20 mouse cellular contexts compared by ENCODE assay signal in the genomic region with DNA sequence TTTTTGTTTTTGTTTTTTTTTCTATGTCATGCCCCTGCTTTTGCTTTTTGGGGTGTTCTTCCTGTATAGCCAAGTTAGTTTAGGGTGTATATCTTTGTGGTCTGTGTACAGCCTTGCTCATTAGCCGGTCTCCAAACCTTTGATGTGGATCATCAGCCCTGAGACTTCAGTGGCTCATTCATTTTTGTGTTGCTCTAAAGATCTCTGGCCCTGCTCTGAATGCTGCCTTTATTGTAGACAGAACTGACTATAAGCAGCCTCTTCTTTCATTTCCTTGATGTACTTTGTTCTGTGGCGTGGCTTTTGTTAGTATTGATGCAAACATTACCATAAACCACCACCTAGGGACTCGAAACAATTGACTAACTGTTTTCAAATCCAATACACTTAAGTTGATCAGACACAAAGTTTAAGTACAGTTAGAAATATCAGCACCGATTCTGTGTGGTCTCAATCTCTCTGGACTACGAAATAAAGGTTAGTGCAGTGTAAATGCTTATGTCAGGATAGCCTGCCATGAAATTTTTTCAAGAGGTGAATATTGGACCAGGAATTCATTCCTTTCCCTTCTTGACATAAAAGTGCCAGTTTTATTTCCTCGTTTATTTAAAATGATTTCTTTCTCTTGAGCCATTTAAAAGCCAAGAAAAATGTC.
DNase-seq lines count a peak whose midpoint lies in the region; ATAC-seq and TF ChIP-seq lines count a peak whose summit lies in the region.
"Had no signal": no experiment of that assay in that cellular context is flagged by ENCODE, and none has a peak within 500 bp of the region (broad histone marks: within the 10 kb centered on the region; RNA-seq: fewer than 3 reads in every experiment).

No protein-coding gene starts in this region.

- H3K9me3 ChIP-seq in forebrain, embryonic 11.5 days (ENCODE audit: control insufficient read depth, low read length) = no peaks in the 10 kb centered on the region
- H3K9me3 ChIP-seq in forebrain, embryonic 15.5 days = no peaks in the 10 kb centered on the region
- no peaks in the 10 kb centered on the region for H3K9me3 ChIP-seq in hindbrain, embryonic 12.5 days (replicated peaks)
- no peaks in the 10 kb centered on the region for H3K9me3 ChIP-seq in midbrain, embryonic 16.5 days (replicated peaks; ENCODE audit: control insufficient read depth, low read length, poor library complexity, severe bottlenecking)
- no peaks in the 10 kb centered on the region for H3K9me3 ChIP-seq in liver, postnatal 0 days (ENCODE audit: low read length)
- H3K9me3 ChIP-seq: embryonic facial prominence, embryonic 15.5 days; heart, embryonic 12.5 days; stomach, embryonic 15.5 days had no signal

- H3K4me1 ChIP-seq in forebrain, embryonic 11.5 days (replicated peaks; ENCODE audit: control insufficient read depth, insufficient read depth, low read length) = no peaks in the 10 kb centered on the region; the same call in 1 of the 2 replicates
- H3K4me1 ChIP-seq in forebrain, embryonic 15.5 days = no peaks in the 10 kb centered on the region
- H3K4me1 ChIP-seq in hindbrain, embryonic 12.5 days = peaks cover 5% of the 10 kb centered on the region; the same call in 1 of the 2 replicates
- peaks cover 5% of the 10 kb centered on the region for H3K4me1 ChIP-seq in midbrain, embryonic 16.5 days (ENCODE audit: control insufficient read depth, insufficient read depth, low read length)
- no peaks in the 10 kb centered on the region for H3K4me1 ChIP-seq in liver, postnatal 0 days (ENCODE audit: insufficient read depth)
- H3K4me1 ChIP-seq: embryonic facial prominence, embryonic 15.5 days; heart, embryonic 12.5 days; stomach, embryonic 15.5 days had no signal

- no peak for DNase-seq in forebrain, embryonic 11.5 days (ENCODE audit: low spot score)
- DNase-seq in R1 (ENCODE audit: low read depth, low spot score) = peak; percentile 11
- DNase-seq in cerebellum, postnatal 14 days = no peak
- DNase-seq in cerebellum, adult 9-11 months = no peak
- no peak for DNase-seq in liver, postnatal 0 days
- DNase-seq: gastrocnemius, postnatal 36 days; heart, postnatal 36 days; kidney, adult 11 months; kidney, postnatal 10 days; layer of hippocampus, adult 9-11 months; right cerebral cortex, adult 18-20 months had no signal

- ATAC-seq in forebrain, embryonic 11.5 days (replicated peaks; ENCODE audit: low FRiP score) = peak; percentile 84
- ATAC-seq in forebrain, embryonic 15.5 days (replicated peaks) = no peak
- ATAC-seq in hindbrain, embryonic 12.5 days (ENCODE audit: low FRiP score) = peak; percentile 34
- no peak for ATAC-seq in midbrain, embryonic 16.5 days
- ATAC-seq in liver, postnatal 0 days = no peak
- ATAC-seq: Patski had no signal

- no peak for TF ChIP-seq EP300 in liver, postnatal 0 days (IDR thresholded peaks at IDR 0.05; ENCODE audit: low read depth)

- no peak overlapping the region for H3K4me3 ChIP-seq in forebrain, embryonic 11.5 days (ENCODE audit: low read depth, low read length)
- no peak overlapping the region for H3K4me3 ChIP-seq in forebrain, embryonic 15.5 days
- no peak overlapping the region for H3K4me3 ChIP-seq in hindbrain, embryonic 12.5 days
- H3K4me3 ChIP-seq in midbrain, embryonic 16.5 days (ENCODE audit: low read depth, low read length) = no peak overlapping the region
- H3K4me3 ChIP-seq in liver, postnatal 0 days (ENCODE audit: low read depth, low read length) = no peak overlapping the region
- H3K4me3 ChIP-seq: embryonic facial prominence, embryonic 15.5 days; heart, embryonic 12.5 days; stomach, embryonic 15.5 days had no signal

- no peak overlapping the region for H3K9ac ChIP-seq in forebrain, embryonic 11.5 days (ENCODE audit: low read length)
- no peak overlapping the region for H3K9ac ChIP-seq in forebrain, embryonic 15.5 days (replicated peaks)
- no peak overlapping the region for H3K9ac ChIP-seq in hindbrain, embryonic 12.5 days
- H3K9ac ChIP-seq in midbrain, embryonic 16.5 days (ENCODE audit: low read depth, low read length) = no peak overlapping the region
- H3K9ac ChIP-seq in liver, postnatal 0 days (replicated peaks) = no peak overlapping the region
- H3K9ac ChIP-seq: embryonic facial prominence, embryonic 15.5 days; heart, embryonic 12.5 days; stomach, embryonic 15.5 days had no signal

- no peaks in the 10 kb centered on the region for H3K27me3 ChIP-seq in forebrain, embryonic 11.5 days (ENCODE audit: control insufficient read depth, insufficient read depth, low read length)
- H3K27me3 ChIP-seq in forebrain, embryonic 15.5 days = no peaks in the 10 kb centered on the region
- H3K27me3 ChIP-seq in hindbrain, embryonic 12.5 days = no peaks in the 10 kb centered on the region
- no peaks in the 10 kb centered on the region for H3K27me3 ChIP-seq in midbrain, embryonic 16.5 days (ENCODE audit: control insufficient read depth, insufficient read depth, low read depth, low read length)
- H3K27me3 ChIP-seq in liver, postnatal 0 days (ENCODE audit: insufficient read depth, low read length) = no peaks in the 10 kb centered on the region
- H3K27me3 ChIP-seq: CH12.LX; embryonic facial prominence, embryonic 15.5 days; heart, embryonic 12.5 days; Patski; stomach, embryonic 15.5 days had no signal

- no peak for TF ChIP-seq CTCF in liver, postnatal 0 days (IDR thresholded peaks at IDR 0.05; ENCODE audit: low read depth)

- no peaks in the 10 kb centered on the region for H3K36me3 ChIP-seq in forebrain, embryonic 11.5 days (ENCODE audit: control insufficient read depth, insufficient read depth, low read length)
- H3K36me3 ChIP-seq in forebrain, embryonic 15.5 days = no peaks in the 10 kb centered on the region
- no peaks in the 10 kb centered on the region for H3K36me3 ChIP-seq in hindbrain, embryonic 12.5 days
- H3K36me3 ChIP-seq in midbrain, embryonic 16.5 days (ENCODE audit: control insufficient read depth, insufficient read depth, low read length) = no peaks in the 10 kb centered on the region
- H3K36me3 ChIP-seq in liver, postnatal 0 days (replicated peaks; ENCODE audit: insufficient read depth, low read length) = no peaks in the 10 kb centered on the region
- H3K36me3 ChIP-seq: embryonic facial prominence, embryonic 15.5 days; heart, embryonic 12.5 days; stomach, embryonic 15.5 days had no signal

- H3K4me2 ChIP-seq in forebrain, embryonic 11.5 days (ENCODE audit: low read depth, low read length, severe bottlenecking) = no peak overlapping the region
- H3K4me2 ChIP-seq in forebrain, embryonic 15.5 days (replicated peaks) = no peak overlapping the region
- no peak overlapping the region for H3K4me2 ChIP-seq in hindbrain, embryonic 12.5 days (replicated peaks)
- H3K4me2 ChIP-seq in midbrain, embryonic 16.5 days (ENCODE audit: low read length) = no peak overlapping the region
- H3K4me2 ChIP-seq in liver, postnatal 0 days (ENCODE audit: low read depth, low read length) = no peak overlapping the region
- H3K4me2 ChIP-seq: embryonic facial prominence, embryonic 15.5 days; heart, embryonic 12.5 days; liver, embryonic 11.5 days; stomach, embryonic 15.5 days had no signal

- 13% methylated on average over 6 of the region's 6 CpGs for WGBS in forebrain, embryonic 11.5 days
- 7% methylated on average over 6 of the region's 6 CpGs for WGBS in forebrain, embryonic 15.5 days
- WGBS in hindbrain, embryonic 12.5 days = 19% methylated on average over 6 of the region's 6 CpGs
- WGBS in midbrain, embryonic 16.5 days = 7% methylated on average over 6 of the region's 6 CpGs
- WGBS in liver, postnatal 0 days (ENCODE audit: insufficient replicate concordance) = 53% methylated on average over 6 of the region's 6 CpGs

- no peak overlapping the region for H3K27ac ChIP-seq in forebrain, embryonic 11.5 days (ENCODE audit: low read depth, low read length)
- H3K27ac ChIP-seq in forebrain, embryonic 15.5 days (replicated peaks) = no peak overlapping the region
- H3K27ac ChIP-seq in hindbrain, embryonic 12.5 days = 0 out of 2 replicates have a peak overlapping the region, but pooled peaks have one; percentile 35
- 0 out of 2 replicates have a peak overlapping the region, but pooled peaks have one; percentile 38 for H3K27ac ChIP-seq in midbrain, embryonic 16.5 days (ENCODE audit: low read length)
- H3K27ac ChIP-seq in liver, postnatal 0 days (ENCODE audit: low read depth) = no peak overlapping the region
- H3K27ac ChIP-seq: embryonic facial prominence, embryonic 15.5 days; stomach, embryonic 15.5 days had no signal

Comparison
In these comparisons a context has a peak if more than half of its experiments do, and no peak if none do; other contexts are left out.
1. ATAC-seq: peak in forebrain, embryonic 11.5 days (single experiment) and hindbrain, embryonic 12.5 days (single experiment); none in forebrain, embryonic 15.5 days (single experiment), midbrain, embryonic 16.5 days (single experiment) and liver, postnatal 0 days (single experiment).
2. H3K27ac ChIP-seq: peak in hindbrain, embryonic 12.5 days (single experiment) and midbrain, embryonic 16.5 days (single experiment); none in forebrain, embryonic 11.5 days (single experiment), forebrain, embryonic 15.5 days (single experiment) and liver, postnatal 0 days (single experiment).